Mouse (Mus musculus): ENCODE results near the gene Chd1l. TPM values are rescaled to one million over a fixed set of nuclear protein-coding genes. Genes with fewer than 3 reads are reported as not detected.

Chd1l gene
- polyA plus RNA-seq, 1 experiment from 2014 or later = 7.8 TPM

DNA sequence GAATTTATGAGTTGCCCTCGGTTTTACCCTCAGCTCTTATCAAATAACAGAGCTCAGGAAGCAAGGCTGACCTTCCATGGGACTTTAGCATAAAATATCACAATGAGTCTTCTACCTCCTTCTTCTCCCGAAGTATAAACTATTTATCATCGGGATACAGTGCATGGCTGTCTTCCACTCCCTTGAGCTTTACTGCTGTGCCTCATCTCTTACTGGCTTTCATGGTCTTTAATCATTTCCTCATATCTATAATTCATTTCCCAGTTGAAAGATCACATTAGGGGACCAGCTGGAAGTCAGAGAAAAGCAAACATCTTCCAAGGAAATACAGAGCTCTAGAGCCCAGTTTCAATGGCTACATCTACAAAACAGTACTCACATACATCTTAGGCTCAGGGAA lies 39.0 kb upstream of the Chd1l start:
- no peak overlapping the region for H3K4me3 ChIP-seq (ENCODE audit: low read depth, low read length)
- no peaks in the 10 kb centered on the region for H3K27me3 ChIP-seq (ENCODE audit: control insufficient read depth, insufficient read depth, low read depth, low read length)
- no peak overlapping the region for H3K9ac ChIP-seq (ENCODE audit: low read depth, low read length)
- H3K27ac ChIP-seq (ENCODE audit: low read length) = no peak overlapping the region
- H3K9me3 ChIP-seq (replicated peaks; ENCODE audit: control insufficient read depth, low read length) = no peaks in the 10 kb centered on the region
- ATAC-seq (ENCODE audit: low read depth) = no peak
- H3K4me2 ChIP-seq (ENCODE audit: low read depth, low read length) = no peak overlapping the region
- no peaks in the 10 kb centered on the region; the same call in 1 of the 2 replicates for H3K36me3 ChIP-seq (ENCODE audit: control insufficient read depth, insufficient read depth)
- no peaks in the 10 kb centered on the region for H3K4me1 ChIP-seq (ENCODE audit: control insufficient read depth, low read depth, low read length)
- 53% methylated on average over 3 of the region's 3 CpGs for WGBS (ENCODE audit: insufficient replicate concordance)

DNA sequence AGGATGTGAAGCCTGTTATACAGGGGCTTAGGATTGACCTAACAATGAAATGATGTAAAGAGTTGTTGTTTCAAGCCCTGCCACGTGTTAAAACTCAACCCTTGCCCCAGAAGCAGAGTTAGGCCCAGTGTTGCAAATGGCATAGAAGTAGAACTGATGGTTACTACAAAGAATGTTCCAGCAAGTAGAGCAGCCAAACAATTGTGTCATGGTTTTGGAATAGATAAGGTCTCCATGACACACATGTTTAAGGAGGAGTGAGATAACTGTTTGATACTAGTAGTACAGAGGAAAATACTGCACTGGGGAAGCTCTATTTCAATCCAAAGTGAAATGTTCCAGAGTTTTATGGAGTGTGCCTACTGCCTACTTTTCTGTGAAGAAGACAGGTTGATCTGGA lies 38.5 kb upstream of the Chd1l start:
- Histone ChIP-seq H3K4me1 (ENCODE audit: control insufficient read depth, low read depth, low read length) (no peaks in the 10 kb centered on the region), H3K9me3 (replicated peaks; ENCODE audit: control insufficient read depth, low read length) (no peaks in the 10 kb centered on the region)

DNA sequence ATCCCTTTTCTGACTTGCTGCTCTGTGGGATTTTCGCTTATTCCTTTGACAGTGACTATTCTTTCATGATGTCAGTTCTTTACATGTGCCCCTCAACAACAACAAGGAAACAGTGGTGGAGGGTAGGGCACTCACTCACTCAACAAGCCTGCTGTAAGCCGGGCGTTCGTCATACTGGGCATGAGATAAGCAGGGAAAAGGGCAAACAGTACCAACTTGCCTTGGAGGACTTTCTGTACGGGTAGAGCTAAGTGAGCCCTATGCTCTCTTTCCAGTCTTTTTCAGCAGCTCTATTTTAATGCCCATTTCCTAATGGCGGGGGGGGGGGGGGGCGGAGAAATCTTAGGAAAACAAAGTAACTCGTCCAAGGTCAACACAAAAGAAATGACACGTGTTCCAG lies 32.0 kb upstream of the Chd1l start:
- Histone ChIP-seq H3K9ac (ENCODE audit: low read depth, low read length) (no peak overlapping the region), H3K27me3 (ENCODE audit: control insufficient read depth, insufficient read depth, low read depth, low read length) (no peaks in the 10 kb centered on the region), H3K9me3 (replicated peaks; ENCODE audit: control insufficient read depth, low read length) (no peaks in the 10 kb centered on the region), H3K27ac (ENCODE audit: low read length) (no peak overlapping the region), H3K4me2 (ENCODE audit: low read depth, low read length) (no peak overlapping the region), H3K4me1 (ENCODE audit: control insufficient read depth, low read depth, low read length) (no peaks in the 10 kb centered on the region), H3K4me3 (ENCODE audit: low read depth, low read length) (no peak overlapping the region), H3K36me3 (ENCODE audit: control insufficient read depth, insufficient read depth) (no peaks in the 10 kb centered on the region; the same call in 1 of the 2 replicates)
- ATAC-seq (ENCODE audit: low read depth) = no peak
- WGBS (ENCODE audit: insufficient replicate concordance) = 70% methylated on average over 9 of the region's 9 CpGs

More for the DNA sequence above, 38.5 kb upstream of the Chd1l start:
- WGBS (ENCODE audit: insufficient replicate concordance) = 27% methylated on average over 1 of the region's 1 CpGs
- H3K27ac ChIP-seq (ENCODE audit: low read length) = no peak overlapping the region
- no peak overlapping the region for H3K9ac ChIP-seq (ENCODE audit: low read depth, low read length)
- ATAC-seq (ENCODE audit: low read depth) = no peak
- no peak overlapping the region for H3K4me2 ChIP-seq (ENCODE audit: low read depth, low read length)
- H3K36me3 ChIP-seq (ENCODE audit: control insufficient read depth, insufficient read depth) = no peaks in the 10 kb centered on the region; the same call in 1 of the 2 replicates
- H3K4me3 ChIP-seq (ENCODE audit: low read depth, low read length) = no peak overlapping the region
- no peaks in the 10 kb centered on the region for H3K27me3 ChIP-seq (ENCODE audit: control insufficient read depth, insufficient read depth, low read depth, low read length)

DNA sequence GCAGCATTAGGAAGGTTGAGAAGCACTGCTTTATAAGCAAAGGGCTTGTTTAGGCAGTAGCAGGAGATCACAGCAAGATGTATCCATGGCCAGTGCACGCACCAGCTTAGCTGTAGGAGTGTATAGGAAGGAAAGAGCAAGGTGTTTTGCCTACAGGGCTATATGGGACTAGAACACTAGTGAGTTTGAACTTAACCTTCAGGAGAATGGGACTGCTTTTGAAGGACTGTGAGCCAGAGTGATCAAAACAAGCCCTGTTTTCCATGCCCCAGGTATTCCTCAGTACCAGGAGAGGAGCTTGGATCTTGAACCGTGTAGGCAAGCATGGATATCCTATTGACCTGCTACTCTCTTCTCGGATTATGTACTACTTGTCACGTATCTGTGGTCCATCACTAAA lies 31.4 kb upstream of the Chd1l start:
- Histone ChIP-seq H3K27me3 (ENCODE audit: control insufficient read depth, insufficient read depth, low read depth, low read length) (no peaks in the 10 kb centered on the region), H3K36me3 (ENCODE audit: control insufficient read depth, insufficient read depth) (no peaks in the 10 kb centered on the region; the same call in 1 of the 2 replicates), H3K4me2 (ENCODE audit: low read depth, low read length) (no peak overlapping the region), H3K4me1 (ENCODE audit: control insufficient read depth, low read depth, low read length) (no peaks in the 10 kb centered on the region), H3K9ac (ENCODE audit: low read depth, low read length) (no peak overlapping the region), H3K9me3 (replicated peaks; ENCODE audit: control insufficient read depth, low read length) (no peaks in the 10 kb centered on the region), H3K27ac (ENCODE audit: low read length) (no peak overlapping the region), H3K4me3 (ENCODE audit: low read depth, low read length) (no peak overlapping the region)
- no peak for ATAC-seq (ENCODE audit: low read depth)
- WGBS (ENCODE audit: insufficient replicate concordance) = 69% methylated on average over 4 of the region's 4 CpGs

DNA sequence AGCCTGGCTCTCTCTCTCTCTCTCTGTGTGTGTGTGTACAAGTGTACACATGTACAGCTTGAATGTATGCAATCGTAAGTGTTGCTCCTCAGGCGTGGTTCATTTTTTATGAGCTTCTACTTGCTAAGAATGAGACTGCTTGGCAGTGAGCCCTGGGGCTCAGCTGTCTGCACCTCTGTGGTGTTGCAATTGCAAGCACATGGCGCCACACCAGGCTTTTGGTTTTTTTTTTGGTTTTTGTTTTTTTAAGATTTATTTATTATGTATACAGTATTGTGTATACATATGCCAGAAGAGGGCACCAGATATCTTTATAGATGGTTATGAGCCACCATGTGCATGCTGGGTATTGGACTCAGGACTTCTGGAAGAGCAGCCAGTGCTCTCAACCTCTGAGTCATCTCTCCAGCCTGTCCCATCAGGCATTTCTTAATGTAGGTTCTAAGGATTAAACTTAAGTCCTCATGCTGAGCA lies 24.3 kb upstream of the Chd1l start:
- no peaks in the 10 kb centered on the region for H3K36me3 ChIP-seq (ENCODE audit: control insufficient read depth, insufficient read depth)
- H3K9me3 ChIP-seq (replicated peaks; ENCODE audit: control insufficient read depth, low read length) = no peaks in the 10 kb centered on the region
- ATAC-seq (ENCODE audit: low read depth) = no peak
- no peak overlapping the region; the same call in 1 of the 2 replicates for H3K27ac ChIP-seq (ENCODE audit: low read length)
- no peaks in the 10 kb centered on the region for H3K27me3 ChIP-seq (ENCODE audit: control insufficient read depth, insufficient read depth, low read depth, low read length)
- H3K4me2 ChIP-seq (ENCODE audit: low read depth, low read length) = no peak overlapping the region
- H3K9ac ChIP-seq (ENCODE audit: low read depth, low read length) = no peak overlapping the region
- peaks cover 2% of the 10 kb centered on the region for H3K4me1 ChIP-seq (ENCODE audit: control insufficient read depth, low read depth, low read length)
- H3K4me3 ChIP-seq (ENCODE audit: low read depth, low read length) = no peak overlapping the region
- WGBS (ENCODE audit: insufficient replicate concordance) = 44% methylated on average over 3 of the region's 3 CpGs

DNA sequence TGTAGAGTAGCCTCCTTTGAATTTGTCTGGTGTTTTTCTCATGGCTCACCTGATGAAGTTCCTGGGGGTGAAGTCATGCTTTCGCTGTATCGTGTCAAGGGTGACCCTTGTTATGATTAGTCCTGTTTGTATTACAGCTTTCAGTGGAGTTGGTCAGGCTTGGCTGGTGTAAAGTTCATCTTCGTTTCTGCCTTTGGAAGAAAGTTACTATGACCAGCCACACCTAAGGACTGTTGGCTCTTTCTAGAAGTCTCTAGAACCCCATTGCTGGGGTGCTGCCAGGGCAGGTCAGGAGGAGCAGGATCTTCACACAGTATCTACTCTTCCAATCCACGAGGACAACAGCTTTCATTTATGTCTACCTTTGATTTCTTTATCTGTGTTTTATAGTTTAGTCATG lies 23.5 kb upstream of the Chd1l start:
- no peak for ATAC-seq (ENCODE audit: low read depth)
- Histone ChIP-seq H3K4me2 (ENCODE audit: low read depth, low read length) (no peak overlapping the region), H3K36me3 (ENCODE audit: control insufficient read depth, insufficient read depth) (no peaks in the 10 kb centered on the region), H3K9ac (ENCODE audit: low read depth, low read length) (no peak overlapping the region), H3K4me3 (ENCODE audit: low read depth, low read length) (no peak overlapping the region), H3K27me3 (ENCODE audit: control insufficient read depth, insufficient read depth, low read depth, low read length) (no peaks in the 10 kb centered on the region), H3K4me1 (ENCODE audit: control insufficient read depth, low read depth, low read length) (peaks cover 8% of the 10 kb centered on the region), H3K27ac (ENCODE audit: low read length) (no peak overlapping the region), H3K9me3 (replicated peaks; ENCODE audit: control insufficient read depth, low read length) (no peaks in the 10 kb centered on the region)
- WGBS (ENCODE audit: insufficient replicate concordance) = 54% methylated on average over 4 of the region's 4 CpGs

DNA sequence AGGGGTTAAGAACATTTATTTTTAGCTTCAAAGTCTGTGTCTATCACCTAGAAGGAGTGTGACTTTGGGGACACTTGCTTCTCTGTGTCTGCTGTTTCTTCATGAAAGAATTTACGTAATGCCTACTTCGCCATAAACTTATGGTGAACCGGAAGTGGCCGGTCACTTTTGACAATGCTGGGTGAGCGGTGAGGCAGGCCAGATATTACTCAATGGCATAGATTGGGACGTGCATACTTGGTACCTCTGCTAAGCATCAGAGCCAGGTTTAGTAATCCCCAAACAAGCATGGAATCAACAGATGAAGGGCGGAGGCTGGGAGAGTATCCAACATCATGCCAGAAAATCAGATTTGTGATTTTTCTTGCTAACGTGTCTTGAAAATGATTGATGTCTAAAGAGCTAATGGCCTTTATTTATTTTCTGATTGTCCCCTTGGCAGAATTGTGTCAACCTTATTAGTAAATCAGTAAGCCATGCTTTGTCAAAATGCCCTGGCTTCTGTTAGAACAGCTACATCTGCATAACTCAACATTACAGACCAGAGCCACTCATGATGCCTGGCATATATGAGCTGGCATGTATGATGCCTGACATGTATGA lies 21.4 kb upstream of the Chd1l start:
- H3K27ac ChIP-seq (ENCODE audit: low read length) = no peak overlapping the region
- H3K36me3 ChIP-seq (ENCODE audit: control insufficient read depth, insufficient read depth) = no peaks in the 10 kb centered on the region
- H3K4me3 ChIP-seq (ENCODE audit: low read depth, low read length) = no peak overlapping the region
- no peak for ATAC-seq (ENCODE audit: low read depth)
- 71% methylated on average over 8 of the region's 8 CpGs for WGBS (ENCODE audit: insufficient replicate concordance)
- H3K4me2 ChIP-seq (ENCODE audit: low read depth, low read length) = no peak overlapping the region
- peaks cover 11% of the 10 kb centered on the region for H3K4me1 ChIP-seq (ENCODE audit: control insufficient read depth, low read depth, low read length)
- no peak overlapping the region for H3K9ac ChIP-seq (ENCODE audit: low read depth, low read length)
- H3K27me3 ChIP-seq (ENCODE audit: control insufficient read depth, insufficient read depth, low read depth, low read length) = no peaks in the 10 kb centered on the region
- H3K9me3 ChIP-seq (replicated peaks; ENCODE audit: control insufficient read depth, low read length) = no peaks in the 10 kb centered on the region

DNA sequence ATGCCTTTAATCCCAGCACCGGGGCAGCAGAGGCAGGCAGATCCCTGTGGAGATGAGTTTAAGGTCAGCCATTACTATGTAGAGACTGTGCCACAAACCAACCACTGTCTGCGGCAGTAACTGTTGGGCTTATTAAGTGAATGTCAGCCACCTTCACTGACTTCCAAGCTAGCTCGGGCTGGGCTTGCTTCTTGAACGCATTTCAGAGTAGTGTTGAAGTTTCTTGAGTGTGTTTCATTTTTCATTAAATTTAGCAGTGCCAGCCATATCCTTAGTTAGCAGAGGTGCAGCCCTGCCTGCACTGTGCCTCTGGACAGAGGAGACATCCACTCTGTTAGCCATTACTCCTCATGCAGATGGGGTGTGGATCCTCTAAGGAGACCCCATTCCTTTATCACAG lies 20.7 kb upstream of the Chd1l start:
- peak overlapping the region; percentile 18; the same call in 1 of the 2 replicates for H3K27ac ChIP-seq (ENCODE audit: low read length)
- no peaks in the 10 kb centered on the region for H3K9me3 ChIP-seq (replicated peaks; ENCODE audit: control insufficient read depth, low read length)
- H3K9ac ChIP-seq (ENCODE audit: low read depth, low read length) = no peak overlapping the region
- no peaks in the 10 kb centered on the region for H3K27me3 ChIP-seq (ENCODE audit: control insufficient read depth, insufficient read depth, low read depth, low read length)
- 74% methylated on average over 4 of the region's 4 CpGs for WGBS (ENCODE audit: insufficient replicate concordance)
- H3K4me3 ChIP-seq (ENCODE audit: low read depth, low read length) = no peak overlapping the region
- no peaks in the 10 kb centered on the region for H3K36me3 ChIP-seq (ENCODE audit: control insufficient read depth, insufficient read depth)
- no peak overlapping the region for H3K4me2 ChIP-seq (ENCODE audit: low read depth, low read length)
- ATAC-seq (ENCODE audit: low read depth) = no peak
- peaks cover 11% of the 10 kb centered on the region for H3K4me1 ChIP-seq (ENCODE audit: control insufficient read depth, low read depth, low read length)

DNA sequence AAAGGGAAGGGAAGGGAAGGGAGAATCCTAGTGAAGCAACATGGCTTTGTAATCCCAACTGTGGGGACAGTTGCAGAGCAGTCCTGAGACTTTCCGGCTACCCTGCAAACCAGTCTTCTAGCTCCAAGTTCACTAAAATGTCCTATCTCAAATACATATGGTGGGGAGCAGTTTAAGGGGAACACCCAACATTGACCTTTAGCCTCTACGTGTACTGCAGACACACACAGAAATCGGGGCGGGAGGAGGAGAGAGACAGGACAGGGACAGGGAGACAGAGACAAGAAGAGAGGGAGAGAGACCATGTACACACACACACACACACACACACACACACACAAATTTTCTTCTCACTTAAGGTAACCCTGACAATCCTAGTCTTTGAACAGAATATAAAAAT lies 19.9 kb upstream of the Chd1l start:
- Histone ChIP-seq H3K9me3 (replicated peaks; ENCODE audit: control insufficient read depth, low read length) (no peaks in the 10 kb centered on the region), H3K4me3 (ENCODE audit: low read depth, low read length) (0 out of 2 replicates have a peak overlapping the region, but pooled peaks have one; percentile 17), H3K9ac (ENCODE audit: low read depth, low read length) (no peak overlapping the region), H3K27me3 (ENCODE audit: control insufficient read depth, insufficient read depth, low read depth, low read length) (no peaks in the 10 kb centered on the region), H3K36me3 (ENCODE audit: control insufficient read depth, insufficient read depth) (no peaks in the 10 kb centered on the region), H3K4me1 (ENCODE audit: control insufficient read depth, low read depth, low read length) (peaks cover 11% of the 10 kb centered on the region), H3K4me2 (ENCODE audit: low read depth, low read length) (peak overlapping the region; percentile 71; the same call in 1 of the 2 replicates), H3K27ac (ENCODE audit: low read length) (peak overlapping the region; percentile 9; the same call in 1 of the 2 replicates)
- WGBS (ENCODE audit: insufficient replicate concordance) = 56% methylated on average over 4 of the region's 4 CpGs
- ATAC-seq (ENCODE audit: low read depth) = no peak
